Mouse (Mus musculus): ENCODE measurements around the gene Commd9.

Gene Commd9

GRCm38 (mm10) chr2:101885768-101886438 is at the start of gene Commd9:
Commd9 (plus strand) TSS chr2:101886247.
- peak; percentile 86 to 95 for DNase-seq (ENCODE audit: low spot score in 2 of 2)

- DNase-seq (ENCODE audit: low spot score in 2 of 2): no peak
These were observed 43.3 kb upstream of the Commd9 start for GRCm38 (mm10) chr2:101842756-101843155.

DNA sequence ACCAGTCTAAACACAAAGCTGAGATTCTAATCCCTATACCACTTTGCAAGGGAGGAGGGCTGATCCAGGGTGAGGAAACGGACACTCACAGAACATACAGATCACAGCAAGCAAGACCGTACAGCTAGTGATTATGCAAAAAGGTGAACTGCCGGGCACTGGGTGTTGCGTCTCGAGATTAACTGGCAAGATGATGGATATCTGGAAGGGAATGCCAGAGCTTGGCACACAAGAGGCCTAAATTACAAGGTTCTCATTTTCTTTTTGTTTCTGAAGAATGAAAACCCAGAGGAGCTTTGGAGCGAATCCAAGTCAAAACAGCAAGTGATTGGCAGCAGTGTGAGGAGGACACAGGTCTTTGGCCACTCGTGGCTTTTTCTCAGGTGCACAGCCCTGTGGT is 31.3 kb upstream of the Commd9 start:
- DNase-seq (ENCODE audit: low spot score in 2 of 2): no peak

- no peak for DNase-seq (ENCODE audit: low spot score in 2 of 2)
These were observed 29.9 kb upstream of the Commd9 start for GRCm38 (mm10) chr2:101856174-101856573.

GRCm38 (mm10) chr2:101860920-101861485 is 25.0 kb upstream of the Commd9 start:
- DNase-seq (ENCODE audit: low spot score in 2 of 2): no peak

GRCm38 (mm10) chr2:101862219-101863123 is 23.6 kb upstream of the Commd9 start:
- DNase-seq (ENCODE audit: low spot score in 2 of 2): no peak

- no peak for DNase-seq (ENCODE audit: low spot score in 2 of 2)
These were observed 17.4 kb upstream of the Commd9 start for GRCm38 (mm10) chr2:101868683-101869082.

- DNase-seq (ENCODE audit: low spot score in 2 of 2): no peak
These were observed 14.9 kb upstream of the Commd9 start for GRCm38 (mm10) chr2:101871179-101871578.

DNA sequence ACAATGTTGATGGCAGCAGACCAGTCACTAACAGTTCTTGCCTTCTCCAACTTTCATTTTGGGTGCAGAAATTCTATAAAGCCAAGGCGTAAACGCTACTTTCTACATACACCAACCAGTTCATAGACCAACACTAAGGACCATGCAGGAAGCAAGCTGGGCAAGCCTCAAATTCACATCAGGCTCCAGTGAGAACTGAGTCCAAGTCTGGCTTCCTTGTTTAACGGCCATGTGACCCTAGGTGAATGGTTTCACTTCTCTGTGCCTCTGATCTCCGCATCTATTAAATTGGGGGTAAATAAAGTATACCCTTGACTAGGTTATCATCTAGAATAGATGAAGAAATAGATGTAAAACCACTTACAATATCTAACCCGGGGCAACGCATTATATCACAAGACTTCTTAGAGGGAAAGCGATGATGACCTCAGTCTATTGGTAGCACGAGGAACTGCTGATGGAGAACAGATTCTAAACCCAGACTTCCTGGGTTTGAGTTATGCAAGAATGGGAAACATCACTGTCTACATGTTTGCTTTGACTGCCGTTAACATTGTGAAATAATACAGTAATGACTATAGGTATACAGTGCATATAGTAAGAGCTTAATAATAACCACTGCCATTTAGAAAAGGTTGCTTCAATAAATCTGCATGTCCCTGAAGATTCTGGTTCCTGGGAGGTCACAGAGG is 4.4 kb upstream of the Commd9 start:
- no peak for DNase-seq (ENCODE audit: low spot score in 2 of 2)

GRCm38 (mm10) chr2:101882998-101883397 is 3.0 kb upstream of the Commd9 start, which contains the start of gene Prr5l:
Prr5l (minus strand) TSS chr2:101883027.
- peak in 1 of 2 experiments; percentile 34 for DNase-seq (ENCODE audit: low spot score in 2 of 2)

GRCm38 (mm10) chr2:101884286-101884685 is 1.8 kb upstream of the Commd9 start:
- DNase-seq (ENCODE audit: low spot score in 2 of 2): no peak

DNA sequence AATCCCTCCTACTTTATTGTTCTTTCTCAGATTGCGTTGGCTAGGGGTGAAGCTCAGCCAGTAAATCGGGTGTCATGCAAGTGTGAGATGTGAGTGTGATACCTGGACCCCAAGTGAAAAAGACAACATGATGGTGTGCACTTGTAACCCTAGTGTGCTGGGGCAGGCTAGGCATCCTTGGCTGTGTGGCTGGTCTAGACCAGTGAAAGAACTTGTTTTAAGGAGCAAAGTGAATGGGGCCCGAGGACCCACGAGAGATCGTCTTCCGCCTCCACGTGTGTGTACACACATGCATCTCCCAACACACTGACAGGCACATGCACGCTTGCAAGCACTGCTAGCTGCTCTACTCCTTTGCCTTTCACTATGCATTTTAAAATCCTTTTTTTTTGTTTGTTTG is 2.8 kb downstream of the Commd9 start:
- DNase-seq (ENCODE audit: low spot score in 2 of 2): no peak

GRCm38 (mm10) chr2:101891143-101891542 is 5.1 kb downstream of the Commd9 start:
- DNase-seq (ENCODE audit: low spot score in 2 of 2): no peak

DNA sequence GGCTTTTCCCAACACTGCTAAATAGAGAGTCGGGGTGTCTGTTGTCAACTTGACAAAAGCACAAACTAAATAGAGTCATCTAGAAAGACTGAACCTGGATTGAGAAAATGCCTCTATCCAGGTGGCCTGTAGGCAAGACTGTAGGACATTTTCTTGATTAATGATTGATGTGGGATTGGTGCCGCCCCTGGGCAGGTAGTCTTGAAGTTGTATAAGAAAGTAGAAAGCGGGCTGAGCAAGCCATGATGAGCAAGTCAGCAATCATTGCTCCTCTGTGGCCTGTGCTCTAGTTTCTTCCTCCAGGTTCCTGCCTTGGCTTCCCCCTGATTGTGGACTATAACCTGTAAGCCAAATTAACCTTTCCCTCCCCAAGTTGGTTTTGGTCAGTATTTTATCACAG is 8.1 kb downstream of the Commd9 start:
- DNase-seq (ENCODE audit: low spot score in 2 of 2): no peak

DNA sequence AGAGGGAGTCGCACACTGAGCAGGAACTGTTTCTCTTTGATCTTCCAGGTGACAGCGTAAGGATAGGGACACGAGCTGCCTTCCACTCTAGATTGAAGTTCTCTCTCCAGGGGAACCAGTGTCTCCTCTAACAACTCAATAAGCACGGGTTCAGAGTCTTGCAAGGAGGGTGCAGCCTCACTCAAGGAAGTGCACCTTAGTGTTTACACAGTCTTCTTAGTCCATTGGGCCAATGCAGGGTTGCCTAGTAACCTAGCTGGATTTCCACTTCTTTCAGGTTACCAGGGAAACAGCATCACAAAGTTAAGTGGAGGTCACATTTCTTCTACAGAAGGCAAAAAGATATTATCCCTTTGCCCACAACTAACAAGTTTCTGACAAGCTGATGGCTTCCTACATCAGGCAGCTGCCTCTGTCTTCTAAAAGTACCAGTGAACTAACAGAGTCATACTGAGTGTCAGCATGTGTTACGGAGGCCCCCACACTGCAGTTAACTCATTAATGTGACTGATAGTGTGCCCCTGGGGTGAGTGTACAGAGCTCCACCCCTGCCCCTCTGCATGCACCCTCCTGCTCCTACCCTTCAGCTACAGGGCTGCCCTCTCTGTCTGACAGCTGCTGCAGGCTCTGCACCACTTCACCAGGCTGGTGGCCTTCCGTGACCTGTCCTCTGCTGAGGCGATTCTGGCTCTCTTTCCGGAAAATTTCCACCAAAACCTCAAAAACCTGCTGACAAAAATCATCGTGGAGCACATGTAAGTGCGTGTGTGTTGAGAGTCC is 10.6 kb downstream of the Commd9 start:
- DNase-seq (ENCODE audit: low spot score in 2 of 2): no peak

GRCm38 (mm10) chr2:101902196-101902595 is 16.1 kb downstream of the Commd9 start:
- DNase-seq (ENCODE audit: low spot score in 2 of 2): no peak

GRCm38 (mm10) chr2:101905534-101906378 is 19.7 kb downstream of the Commd9 start:
- peak; percentile 50 to 90 for DNase-seq (ENCODE audit: low spot score in 2 of 2)

DNA sequence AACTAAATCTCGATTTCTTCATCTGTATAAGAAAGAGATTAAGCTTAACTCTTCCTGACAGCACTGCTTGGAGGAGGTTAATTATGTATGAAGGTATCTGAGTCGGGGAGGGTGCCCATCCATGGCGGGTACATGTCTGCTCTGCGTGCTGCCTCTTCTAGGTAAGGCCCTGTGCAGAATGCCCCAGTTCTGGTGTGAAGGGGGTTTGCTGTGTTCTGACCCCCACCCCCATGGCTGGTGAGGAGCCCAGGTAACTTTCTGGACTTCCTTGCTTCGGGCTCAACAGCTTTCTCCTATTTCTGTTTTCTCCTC is 20.3 kb downstream of the Commd9 start:
- no peak for DNase-seq (ENCODE audit: low spot score in 2 of 2)

- peak in 1 of 2 experiments; percentile 43 for DNase-seq (ENCODE audit: low spot score in 2 of 2)
These were observed 21.5 kb downstream of the Commd9 start for GRCm38 (mm10) chr2:101907386-101908022.

- peak; percentile 33 to 60 for DNase-seq (ENCODE audit: low spot score in 2 of 2)
These were observed 22.7 kb downstream of the Commd9 start for GRCm38 (mm10) chr2:101908773-101909172.
